ENCODE assay signal across 18 mouse cellular contexts in the genomic region with DNA sequence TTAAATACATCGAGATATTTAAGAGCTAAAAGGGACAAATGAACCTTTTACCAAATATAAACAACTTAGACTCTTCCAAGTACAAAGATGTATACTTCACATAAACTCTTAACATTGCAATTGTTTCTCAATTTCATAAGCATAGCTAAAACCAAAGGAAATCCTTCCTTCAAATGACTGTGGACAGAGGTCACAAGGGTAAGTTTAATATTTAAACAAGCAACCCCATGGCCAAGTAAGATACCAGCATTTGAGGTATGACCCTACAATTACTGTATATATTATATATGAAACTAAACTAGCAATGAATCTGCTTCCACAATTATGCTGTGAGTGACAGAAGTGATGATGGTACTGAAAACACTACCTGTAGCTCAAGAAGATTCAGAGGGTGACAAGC. TPM values are rescaled to one million over a fixed set of nuclear protein-coding genes. Genes with fewer than 3 reads are reported as not detected.
"Had no signal": no experiment of that assay in that cellular context is flagged by ENCODE, and none has a peak within 500 bp of the region (broad histone marks: within the 10 kb centered on the region; RNA-seq: fewer than 3 reads in every experiment).

No protein-coding gene starts in this region.

- H3K9ac ChIP-seq: neural tube, embryonic 13.5 days; neural tube, embryonic 15.5 days; stomach, embryonic 15.5 days had no signal

- H3K4me3 ChIP-seq: neural tube, embryonic 13.5 days; neural tube, embryonic 15.5 days; stomach, embryonic 15.5 days had no signal

- DNase-seq: retina, postnatal 1 day; right cerebral cortex, adult 18-20 months; right cerebral cortex, postnatal 14 days; right cerebral cortex, postnatal 25 days; right cerebral cortex, postnatal 4 days; spleen, adult 18-20 months; thymus, adult 18-20 months; thymus, adult 2 months; thymus, postnatal 14 days; thymus, postnatal 25 days; thymus, postnatal 36 days; thymus, postnatal 4 days had no signal

- H3K9me3 ChIP-seq: neural tube, embryonic 13.5 days; neural tube, embryonic 15.5 days; stomach, embryonic 15.5 days had no signal

- H3K4me2 ChIP-seq: neural tube, embryonic 13.5 days; neural tube, embryonic 15.5 days; stomach, embryonic 15.5 days had no signal

- H3K27ac ChIP-seq: neural tube, embryonic 13.5 days; neural tube, embryonic 15.5 days; stomach, embryonic 15.5 days; stomach, postnatal 0 days had no signal

- H3K27me3 ChIP-seq: neural tube, embryonic 13.5 days; neural tube, embryonic 15.5 days; stomach, embryonic 15.5 days had no signal

RNA-seq across cellular contexts. Expression of a gene that starts 43.8 kb away (rescaled TPM):
- total RNA-seq: neutrophil, adult 5-6 weeks had no signal
- polyA plus RNA-seq: small intestine, adult 2 months; thymus, adult 2 months had no signal
